Mouse (Mus musculus): Measurements from ENCODE around the gene Il17rd.

Gene Il17rd

GRCm38 (mm10) chr14:27147726-27148125 lies 109.0 kb downstream of the Il17rd start:
- no peak for DNase-seq (ENCODE audit: low spot score)

DNA sequence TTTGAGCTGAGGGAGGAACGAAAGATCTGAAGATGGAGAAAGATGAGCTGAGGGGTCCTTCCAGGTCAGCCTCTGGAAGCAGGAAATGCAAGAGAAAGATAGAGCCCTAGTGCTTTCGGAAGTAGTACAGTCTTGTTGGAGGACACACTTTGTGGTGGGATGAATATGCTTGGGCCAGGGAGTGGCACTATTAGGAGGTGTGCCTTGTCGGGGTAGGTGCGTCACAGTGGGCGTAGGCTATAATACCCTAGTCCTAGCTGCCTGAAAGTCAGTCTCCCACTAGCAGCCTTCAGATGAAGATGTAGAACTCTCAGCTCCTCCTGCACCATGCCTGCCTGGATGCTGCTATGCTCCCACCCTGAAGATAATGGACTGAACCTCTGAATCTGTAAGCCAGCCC lies 110.7 kb downstream of the Il17rd start:
- DNase-seq (ENCODE audit: low spot score) = no peak

- peak; percentile 34 for DNase-seq (ENCODE audit: low spot score)
Observed at GRCm38 (mm10) chr14:27150011-27150640, 111.4 kb downstream of the Il17rd start.

- peak; percentile 55 for DNase-seq (ENCODE audit: low spot score)
Observed at GRCm38 (mm10) chr14:27151432-27151831, 112.7 kb downstream of the Il17rd start.

GRCm38 (mm10) chr14:27155088-27155487 lies 116.3 kb downstream of the Il17rd start:
- DNase-seq (ENCODE audit: low spot score) = no peak

DNA sequence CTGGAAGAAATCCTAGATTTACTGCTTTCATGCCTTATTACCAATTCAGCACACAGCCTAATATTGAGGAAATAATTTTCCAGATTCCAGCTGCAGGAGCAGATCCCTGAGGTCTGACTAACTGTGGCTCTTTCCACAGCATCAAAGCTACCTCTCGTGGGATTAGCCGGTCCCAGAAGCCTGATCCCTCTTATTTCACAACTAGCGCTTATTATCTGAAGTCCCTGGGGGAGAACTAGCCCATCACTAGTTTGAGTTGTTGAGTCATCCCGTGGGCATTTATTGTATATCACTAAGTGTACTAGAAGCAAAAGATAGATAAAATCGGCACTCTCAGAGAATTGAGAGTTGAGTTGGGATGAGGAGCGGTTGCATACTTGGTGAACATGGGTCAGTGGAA lies 117.3 kb downstream of the Il17rd start:
- no peak for DNase-seq (ENCODE audit: low spot score)
